Mouse (Mus musculus) forebrain, embryonic 11.5 days (tissue): ENCODE data around the gene Baz2a. TPM values are rescaled to one million over a fixed set of nuclear protein-coding genes. Genes with fewer than 3 reads are reported as not detected.
"Not testable (repeated sequence)": the region's sequence is repeated elsewhere in the genome, so short reads cannot be mapped to it uniquely, and the experiment has no call there.

Experiments
- ATAC-seq: fragments of 200-750 bp; cut with Nextera tagmentation; replicated peaks from 2 replicates; pipeline ENCODE4 v1.8.0; 2017; ENCODE audit warnings: moderate TSS enrichment; ENCODE audit not compliant: low FRiP score
- DNase-seq: peaks from one replicate; pipeline ENCODE4 v3.0.0-alpha.2; 2017; ENCODE audit warnings: low spot score
- H3K27ac ChIP-seq: fragments of 300-500 bp; sonication (generic); 2 replicates; pipeline ENCODE4 v1.5.1; 2014; ENCODE audit warnings: low read depth, low read length
- H3K27me3 ChIP-seq: fragments of 300-500 bp; sonication (generic); 2 replicates; pipeline ENCODE4 v1.6.1; 2014; ENCODE audit warnings: mild to moderate bottlenecking, low read length, mixed read lengths; ENCODE audit not compliant: control insufficient read depth, insufficient read depth
- H3K36me3 ChIP-seq: fragments of 300-500 bp; sonication (generic); 2 replicates; pipeline ENCODE4 v1.6.1; 2014; ENCODE audit warnings: mild to moderate bottlenecking, low read length, moderate library complexity, mixed read lengths; ENCODE audit not compliant: control insufficient read depth, insufficient read depth
- H3K4me1 ChIP-seq: fragments of 300-500 bp; sonication (generic); replicated peaks from 2 replicates; pipeline ENCODE4 v1.6.1; 2014; ENCODE audit warnings: low read length, mixed read lengths; ENCODE audit not compliant: control insufficient read depth, insufficient read depth
- H3K4me2 ChIP-seq: fragments of 300-500 bp; sonication (generic); 2 replicates; pipeline ENCODE4 v1.6.1; 2014; ENCODE audit warnings: low read depth, mild to moderate bottlenecking, low read length, moderate library complexity, mixed read lengths; ENCODE audit not compliant: severe bottlenecking
- H3K4me3 ChIP-seq: fragments of 300-500 bp; sonication (generic); 2 replicates; pipeline ENCODE4 v1.5.1; 2014; ENCODE audit warnings: low read depth, low read length
- H3K9ac ChIP-seq: fragments of 300-500 bp; sonication (generic); 2 replicates; pipeline ENCODE4 v1.6.1; 2014; ENCODE audit warnings: low read length
- H3K9me3 ChIP-seq: fragments of 300-500 bp; sonication (generic); 2 replicates; pipeline ENCODE4 v1.6.1; 2016; ENCODE audit warnings: low read length, mixed read lengths; ENCODE audit not compliant: control insufficient read depth
- WGBS: fragments of 180-500 bp; shearing (Covaris S2); extraction: QIAGEN DNeasy Blood & Tissue Kit; methylation state at CpG from one replicate; pipeline ENCODE4 v1.1.7; 2014; 5-methylcytosine and 5-hydroxymethylcytosine counted together
- polyA plus RNA-seq: library from polyadenylated mRNA; unstranded; fragments of >200 nt; fragmentation: Nextera tagmentation; extraction: Ambion mirVana; gene quantifications from 2 replicates; pipeline ENCODE4 v1.2.1, GENCODE M21; 2014

Gene Baz2a
- polyA plus RNA-seq, 1 experiment from 2014 or later = 20.9 TPM

DNA sequence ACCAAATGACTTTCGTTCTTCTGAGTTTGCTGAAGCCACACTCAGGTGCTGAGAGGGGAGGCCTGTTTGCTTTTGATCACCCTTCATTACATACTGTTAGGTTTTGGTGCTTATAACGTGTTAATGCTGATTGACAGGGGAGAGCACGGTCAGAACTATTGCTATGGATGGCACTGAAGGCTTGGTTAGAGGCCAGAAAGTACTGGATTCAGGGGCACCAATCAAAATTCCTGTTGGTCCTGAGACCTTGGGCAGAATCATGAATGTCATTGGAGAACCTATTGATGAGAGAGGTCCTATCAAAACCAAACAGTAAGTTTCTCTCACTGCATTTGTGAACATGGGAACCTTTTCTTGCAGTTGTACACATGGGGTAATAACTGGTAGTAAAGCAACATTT is 7.2 kb upstream of the Baz2a start:
- H3K27ac ChIP-seq = no peak overlapping the region
- H3K4me1 ChIP-seq = peaks cover 3% of the 10 kb centered on the region; the same call in 1 of the 2 replicates
- H3K27me3 ChIP-seq = no peaks in the 10 kb centered on the region
- no peaks in the 10 kb centered on the region for H3K9me3 ChIP-seq
- H3K4me3 ChIP-seq = peak overlapping the region; percentile 97
- H3K36me3 ChIP-seq = peaks cover 22% of the 10 kb centered on the region
- H3K4me2 ChIP-seq = peak overlapping the region; percentile 68
- H3K9ac ChIP-seq = peak overlapping the region; percentile 98
- ATAC-seq = no peak
- 13% methylated on average over 3 of the region's 3 CpGs for WGBS
- no peak for DNase-seq

DNA sequence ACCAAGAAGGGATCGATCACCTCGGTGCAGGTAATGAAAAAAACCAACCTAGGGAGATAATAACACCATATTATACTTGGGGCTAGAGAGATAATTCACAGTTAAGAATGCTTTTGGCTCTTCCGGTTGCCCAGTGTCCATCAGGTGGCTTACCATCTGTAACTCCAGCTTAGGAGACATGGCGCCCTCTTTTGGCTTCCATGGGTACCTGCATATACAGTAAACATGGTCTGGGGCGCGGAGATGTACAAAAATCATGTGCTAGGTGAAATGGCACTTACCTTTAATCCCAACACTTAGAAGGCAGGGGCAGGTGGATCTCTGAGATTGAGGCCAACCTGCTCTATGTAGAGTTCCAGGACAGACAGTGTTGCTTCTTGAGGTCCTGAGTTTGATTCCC is 5.0 kb upstream of the Baz2a start:
- H3K4me2 ChIP-seq = no peak overlapping the region
- peaks cover 9% of the 10 kb centered on the region; the same call in 1 of the 2 replicates for H3K4me1 ChIP-seq
- ATAC-seq = no peak
- H3K4me3 ChIP-seq = no peak overlapping the region
- H3K36me3 ChIP-seq = peaks cover 26% of the 10 kb centered on the region
- no peaks in the 10 kb centered on the region for H3K27me3 ChIP-seq
- no peak overlapping the region for H3K27ac ChIP-seq
- H3K9me3 ChIP-seq = no peaks in the 10 kb centered on the region
- no peak overlapping the region for H3K9ac ChIP-seq
- whole genome bisulfite sequencing = 82% methylated on average over 6 of the region's 6 CpGs
- DNase-seq = no peak

DNA sequence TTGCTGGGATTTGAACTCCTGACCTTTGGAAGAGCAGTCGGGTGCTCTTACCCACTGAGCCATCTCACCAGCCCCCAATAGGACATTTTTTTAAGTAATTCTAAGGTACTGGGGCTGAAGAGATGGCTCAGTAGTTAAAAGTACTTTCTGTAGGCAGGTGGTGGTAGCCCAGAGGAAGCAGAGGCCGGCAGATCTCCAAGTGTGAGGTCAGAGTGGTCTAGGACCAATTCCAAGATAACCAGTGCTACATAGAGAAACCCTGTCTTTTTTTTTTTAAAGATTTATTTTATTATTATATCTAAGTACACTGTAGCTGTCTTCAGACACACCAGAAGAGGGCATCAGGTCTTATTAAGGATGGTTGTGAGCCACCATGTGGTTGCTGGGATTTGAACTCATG is 4.2 kb upstream of the Baz2a start:
- peaks cover 26% of the 10 kb centered on the region for H3K36me3 ChIP-seq
- H3K27me3 ChIP-seq, H3K9me3 ChIP-seq, H3K27ac ChIP-seq, DNase-seq, H3K9ac ChIP-seq, H3K4me2 ChIP-seq, ATAC-seq, H3K4me3 ChIP-seq: not testable (repeated sequence)
- WGBS = 85% methylated on average over 2 of the region's 2 CpGs
- H3K4me1 ChIP-seq = peaks cover 17% of the 10 kb centered on the region

DNA sequence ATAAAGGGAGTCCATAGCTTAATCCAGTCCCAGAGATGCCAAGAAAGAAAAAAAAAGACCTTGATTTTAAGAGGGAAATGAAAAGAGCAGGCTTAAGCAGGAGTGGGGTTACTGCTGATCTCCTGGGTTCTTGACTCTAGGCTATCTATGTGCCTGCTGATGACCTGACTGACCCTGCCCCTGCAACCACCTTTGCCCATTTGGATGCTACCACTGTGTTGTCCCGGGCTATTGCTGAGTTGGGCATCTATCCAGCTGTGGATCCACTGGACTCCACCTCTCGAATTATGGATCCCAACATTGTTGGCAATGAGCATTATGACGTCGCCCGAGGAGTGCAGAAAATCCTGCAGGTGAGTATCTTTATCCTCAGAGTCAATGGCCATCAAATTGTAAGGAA is 3.2 kb upstream of the Baz2a start:
- ATAC-seq (no peak), DNase-seq (no peak)
- Histone ChIP-seq H3K9me3 (no peaks in the 10 kb centered on the region), H3K4me3 (no peak overlapping the region), H3K4me2 (no peak overlapping the region), H3K27ac (no peak overlapping the region), H3K36me3 (peaks cover 26% of the 10 kb centered on the region), H3K27me3 (no peaks in the 10 kb centered on the region), H3K4me1 (peaks cover 17% of the 10 kb centered on the region), H3K9ac (no peak overlapping the region)
- 97% methylated on average over 5 of the region's 5 CpGs for WGBS

DNA sequence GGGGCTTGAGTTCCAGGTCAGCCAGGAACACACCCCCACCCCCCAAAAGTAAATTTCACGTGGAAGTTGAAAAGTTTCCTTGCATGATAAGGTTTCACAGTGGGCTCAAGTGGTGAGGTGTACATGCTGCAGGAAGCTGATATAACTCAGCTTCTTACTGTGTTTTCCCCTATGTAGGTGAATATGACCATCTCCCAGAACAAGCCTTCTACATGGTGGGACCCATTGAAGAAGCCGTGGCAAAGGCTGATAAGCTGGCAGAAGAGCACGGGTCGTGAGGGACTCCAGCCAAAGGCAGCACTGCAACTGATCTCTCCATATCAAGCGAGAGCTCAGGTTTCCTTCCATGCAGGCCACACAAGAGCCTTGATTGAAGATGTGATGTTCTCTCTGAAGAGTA is 1.5 kb upstream of the Baz2a start:
- Histone ChIP-seq H3K36me3 (peaks cover 26% of the 10 kb centered on the region), H3K27me3 (no peaks in the 10 kb centered on the region), H3K4me2 (no peak overlapping the region), H3K4me3 (no peak overlapping the region), H3K9me3 (no peaks in the 10 kb centered on the region), H3K4me1 (peaks cover 28% of the 10 kb centered on the region), H3K27ac (no peak overlapping the region), H3K9ac (no peak overlapping the region)
- ATAC-seq = no peak
- no peak for DNase-seq
- 80% methylated on average over 5 of the region's 5 CpGs for WGBS

DNA sequence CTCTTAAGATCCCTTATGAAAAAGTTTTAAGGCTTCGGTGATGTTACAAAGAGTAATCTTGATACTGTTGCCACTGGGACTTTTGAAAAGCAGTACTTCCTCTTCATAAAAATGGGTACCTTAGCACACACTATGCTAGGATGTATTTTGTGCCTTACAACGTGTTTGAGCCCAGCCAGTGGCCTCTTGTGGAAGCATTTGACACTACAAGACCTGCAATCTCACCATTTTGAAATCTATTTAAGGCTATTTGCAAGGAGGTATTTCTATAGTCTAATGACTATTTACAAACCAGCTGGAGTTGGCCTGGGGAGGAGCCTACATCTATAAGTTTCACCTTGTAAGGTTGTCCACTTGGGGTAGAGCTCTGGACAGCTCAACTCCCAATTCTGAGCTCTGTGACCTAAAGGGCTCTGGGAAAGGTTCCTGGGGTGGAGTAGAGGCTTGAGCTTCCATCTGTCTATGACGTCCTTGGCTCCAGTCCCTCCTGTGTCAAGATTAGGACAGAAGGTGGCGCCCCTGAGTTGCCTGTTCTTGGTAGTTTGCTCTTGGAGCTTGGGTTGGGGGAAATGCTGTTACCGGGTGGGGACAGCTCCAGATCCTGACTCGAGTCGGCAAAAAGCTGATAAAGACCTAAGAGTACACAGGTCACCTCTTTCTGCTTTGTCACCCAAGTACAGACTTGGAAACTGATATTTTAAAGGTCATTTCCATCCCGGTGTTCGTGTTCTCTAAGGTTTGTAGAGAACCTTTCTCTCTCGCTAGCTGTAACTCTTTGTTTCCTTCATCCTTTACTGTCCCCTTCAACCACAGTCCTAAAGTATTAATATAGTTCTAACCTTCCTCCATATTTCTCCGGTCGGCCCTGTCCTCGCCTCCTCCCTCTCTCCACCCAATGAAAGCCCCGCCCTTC is 470 bp upstream of the Baz2a start:
- Histone ChIP-seq H3K27me3 (no peaks in the 10 kb centered on the region), H3K27ac (peak overlapping the region; percentile 37; the same call in 1 of the 2 replicates), H3K9ac (peak overlapping the region; percentile 78), H3K4me2 (peak overlapping the region; percentile 58), H3K4me1 (peaks cover 28% of the 10 kb centered on the region), H3K4me3 (peak overlapping the region; percentile 79), H3K36me3 (peaks cover 21% of the 10 kb centered on the region), H3K9me3 (no peaks in the 10 kb centered on the region)
- ATAC-seq (peak; percentile 31), DNase-seq (peak; percentile 92)
- 12% methylated on average over 14 of the region's 14 CpGs for WGBS

DNA sequence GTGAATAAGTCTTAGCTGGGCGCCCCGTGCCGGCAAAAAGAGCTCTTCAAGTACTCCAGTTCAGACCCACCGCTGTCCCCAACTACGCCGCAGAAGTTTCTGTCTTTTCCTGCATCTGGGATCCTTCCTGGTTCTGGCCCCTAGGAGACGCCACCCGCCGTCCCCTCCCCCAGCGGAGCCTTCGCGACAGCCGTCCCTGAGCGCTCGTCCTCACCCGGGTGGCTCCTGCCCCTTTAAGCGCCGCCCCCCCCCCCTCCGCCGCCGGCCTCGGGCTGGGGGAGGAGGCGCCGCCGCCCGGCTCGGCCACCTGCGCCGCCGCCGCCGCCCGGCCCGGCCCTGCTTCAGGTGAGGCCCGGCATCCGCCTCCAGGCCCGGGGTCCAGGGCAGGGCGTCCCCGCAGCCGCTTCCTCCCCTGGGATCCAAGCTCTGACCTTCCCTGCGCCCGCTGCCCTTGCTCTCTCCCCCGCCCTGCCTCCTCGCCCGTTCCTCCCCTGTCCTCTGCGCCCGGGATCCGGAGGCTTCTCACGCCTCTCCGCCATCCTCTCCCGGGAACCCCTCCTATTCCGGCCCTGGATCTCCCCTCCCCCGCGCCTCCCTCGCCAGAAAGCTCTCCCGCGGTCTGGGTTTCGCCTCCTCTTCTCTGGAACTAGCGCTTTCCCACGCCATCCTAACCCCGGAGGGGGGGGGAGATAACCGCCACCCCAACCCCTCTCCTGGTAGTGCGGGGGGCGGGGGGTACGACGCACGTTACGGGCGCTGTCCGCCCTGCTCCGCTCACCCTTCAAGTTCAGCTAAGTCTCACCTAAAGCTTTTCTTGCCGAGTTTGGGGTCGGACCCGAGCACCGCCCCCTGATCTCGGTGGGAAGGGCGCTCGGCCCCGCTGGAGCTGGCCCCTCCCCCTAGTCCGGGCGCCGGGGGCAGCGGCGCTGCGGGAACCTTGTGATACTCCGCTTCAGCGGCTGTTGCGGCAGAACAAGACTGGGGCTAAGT is 1.4 kb downstream of the Baz2a start:
- ATAC-seq (peak; percentile 49), DNase-seq (peak; percentile 92)
- Histone ChIP-seq H3K9ac (peak overlapping the region; percentile 78), H3K36me3 (peaks cover 15% of the 10 kb centered on the region; the same call in 1 of the 2 replicates), H3K27me3 (no peaks in the 10 kb centered on the region), H3K9me3 (no peaks in the 10 kb centered on the region), H3K4me3 (peak overlapping the region; percentile 79), H3K4me2 (peak overlapping the region; percentile 58), H3K4me1 (peaks cover 32% of the 10 kb centered on the region), H3K27ac (peak overlapping the region; percentile 91)
- under 1% methylated on average over 73 of the region's 88 CpGs for WGBS

DNA sequence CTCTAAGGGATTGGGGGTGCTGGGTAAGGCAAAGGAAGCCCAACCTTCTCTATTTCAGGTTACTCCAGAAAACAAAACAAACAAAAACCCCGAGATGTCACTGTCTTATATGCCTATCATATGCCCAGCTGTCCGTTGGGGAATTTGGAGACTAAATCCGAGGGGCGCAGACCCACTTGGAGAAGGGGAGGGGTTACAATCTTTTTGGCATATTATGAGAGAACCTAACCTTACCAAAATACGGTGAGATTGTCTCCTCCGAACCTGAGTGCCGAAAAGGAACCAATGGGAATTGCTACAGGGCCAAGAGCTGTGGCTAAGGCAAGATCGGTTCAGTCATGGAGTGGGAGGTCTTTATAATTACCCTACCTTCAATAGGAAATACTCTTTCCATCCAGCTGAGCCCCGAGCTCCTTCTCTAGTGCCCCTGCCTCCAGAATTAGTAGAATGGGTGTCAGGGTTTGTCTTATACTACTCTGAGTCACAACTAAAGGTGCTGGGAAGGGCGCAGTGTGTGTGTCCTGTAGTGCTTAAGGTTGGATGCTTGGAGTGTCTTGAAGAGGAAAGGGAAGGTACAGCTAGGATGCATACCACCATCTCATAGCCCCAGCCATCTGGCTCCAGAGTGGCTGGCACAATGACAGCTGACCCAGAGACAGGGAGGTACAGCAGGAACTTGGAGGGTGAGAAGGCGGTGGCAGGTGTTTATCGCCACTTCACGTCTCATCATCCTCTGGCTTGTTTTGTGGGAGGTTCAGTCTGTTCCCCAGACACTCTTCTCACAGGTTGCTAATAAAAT is 2.3 kb downstream of the Baz2a start:
- DNase-seq (no peak), ATAC-seq (no peak)
- Histone ChIP-seq H3K36me3 (peaks cover 8% of the 10 kb centered on the region; the same call in 1 of the 2 replicates), H3K4me2 (peak overlapping the region; percentile 58), H3K27me3 (no peaks in the 10 kb centered on the region), H3K9ac (no peak overlapping the region), H3K4me1 (peaks cover 36% of the 10 kb centered on the region), H3K27ac (peak overlapping the region; percentile 91), H3K4me3 (peak overlapping the region; percentile 79), H3K9me3 (no peaks in the 10 kb centered on the region)
- 27% methylated on average over 13 of the region's 13 CpGs for WGBS
